Mouse (Mus musculus) stomach, postnatal 0 days (tissue): ENCODE results near the gene Gpam.

ENCODE experiments used
- CTCF ChIP-seq: IDR thresholded peaks from 2 replicates; pipeline ENCODE4 v1.5.1; 2016; ENCODE audit warnings: antibody characterized with exemption, low read depth, mild to moderate bottlenecking, moderate library complexity
- EP300 ChIP-seq: optimal IDR thresholded peaks from 2 replicates; pipeline ENCODE3; 2016; ENCODE audit warnings: antibody characterized with exemption

DNA sequence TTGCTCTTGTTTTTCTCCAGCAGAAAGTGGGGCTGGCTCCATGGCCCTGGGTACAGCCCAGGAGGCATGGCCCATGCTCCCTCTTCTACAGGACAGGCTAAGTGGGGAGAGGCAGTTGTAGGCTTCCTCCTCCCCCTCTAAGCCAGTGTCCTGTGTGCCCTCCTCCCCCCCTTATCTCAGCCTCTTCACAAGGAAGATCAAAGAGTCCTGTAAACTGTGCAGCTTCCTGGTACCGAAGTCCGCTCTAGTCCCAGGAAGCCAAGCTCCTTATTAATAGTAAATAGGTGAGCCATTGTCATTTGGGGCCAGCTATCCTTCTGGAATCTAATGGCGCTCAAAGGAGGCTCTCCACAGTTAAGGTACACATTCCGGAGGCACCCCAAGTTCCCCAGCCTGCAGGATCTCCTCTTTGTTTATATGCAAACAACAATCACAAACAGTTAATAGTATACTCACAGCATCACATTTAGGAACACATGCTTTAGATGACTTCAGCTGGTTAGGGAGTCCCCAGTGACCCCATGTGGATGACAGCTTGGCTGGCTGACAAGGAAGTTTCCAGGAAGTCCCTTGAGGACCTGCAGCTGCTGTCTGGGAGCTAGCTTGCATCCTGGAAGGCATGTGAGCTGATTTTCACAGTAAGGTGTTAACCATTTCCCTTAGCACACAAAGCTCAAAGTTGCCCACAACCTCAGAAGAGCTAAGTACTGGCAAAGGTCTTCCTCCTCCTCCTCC is 9.8 kb upstream of the Gpam start:
- TF ChIP-seq CTCF (no peak), EP300 (no peak)
